ENCODE assay signal across 10 mouse cellular contexts in the genomic region with DNA sequence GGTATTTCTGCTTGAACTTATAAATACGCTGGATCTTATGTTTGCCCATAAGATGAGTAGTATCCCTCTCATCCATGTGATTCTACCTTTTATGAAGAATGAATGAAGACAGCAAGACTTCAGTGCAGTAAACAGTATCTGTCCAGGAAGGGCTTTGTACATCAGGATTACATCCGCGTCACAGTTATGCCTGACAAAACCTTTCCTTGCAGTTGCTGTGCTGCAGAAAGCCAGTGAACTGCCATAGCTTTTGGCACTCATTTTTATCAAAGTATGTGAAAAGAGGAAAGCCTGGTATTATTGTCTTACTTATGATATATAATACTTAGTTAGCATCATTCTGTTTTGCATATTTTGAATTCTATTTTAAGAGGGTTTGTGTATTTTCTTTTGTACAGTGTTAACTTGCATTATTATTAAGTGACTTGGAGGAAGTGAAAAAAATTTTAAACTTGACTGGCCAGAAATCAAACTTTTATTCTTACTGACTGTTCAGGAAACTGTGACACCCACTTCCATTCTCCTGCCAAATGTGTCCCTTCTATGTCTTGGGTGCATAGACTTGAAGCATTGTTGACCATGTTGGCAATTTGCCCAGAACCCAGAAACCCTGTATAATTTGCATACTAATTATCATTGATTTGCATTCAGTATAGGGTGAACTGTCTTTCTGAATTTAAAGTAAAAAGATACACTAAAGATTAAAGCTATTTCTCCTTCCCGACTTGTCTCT. TPM values are rescaled to one million over a fixed set of nuclear protein-coding genes. Genes with fewer than 3 reads are reported as not detected.
DNase-seq lines count a peak whose midpoint lies in the region; ATAC-seq and TF ChIP-seq lines count a peak whose summit lies in the region.
"Had no signal": no experiment of that assay in that cellular context is flagged by ENCODE, and none has a peak within 500 bp of the region (broad histone marks: within the 10 kb centered on the region; RNA-seq: fewer than 3 reads in every experiment).

No protein-coding gene starts in this region.

- no peak overlapping the region for H3K9ac ChIP-seq in embryonic facial prominence, embryonic 13.5 days
- no peak overlapping the region for H3K9ac ChIP-seq in forebrain, postnatal 0 days
- no peak overlapping the region for H3K9ac ChIP-seq in midbrain, postnatal 0 days (replicated peaks; ENCODE audit: low read length, poor library complexity, severe bottlenecking)

- WGBS in embryonic facial prominence, embryonic 13.5 days = 92% methylated on average over 4 of the region's 4 CpGs
- 91% methylated on average over 4 of the region's 4 CpGs for WGBS in embryonic facial prominence, embryonic 10.5 days
- 33% methylated on average over 4 of the region's 4 CpGs for WGBS in forebrain, postnatal 0 days
- WGBS in midbrain, postnatal 0 days = 44% methylated on average over 4 of the region's 4 CpGs

- DNase-seq in embryonic facial prominence, embryonic 10.5 days (ENCODE audit: low spot score) = no peak
- peak; percentile 20 to 25 for DNase-seq in left cerebral cortex, adult 18-20 months (ENCODE audit: low spot score in 2 of 2)
- no peak for DNase-seq in left cerebral cortex, postnatal 36 days (ENCODE audit: low spot score in 2 of 2)
- DNase-seq in forebrain, postnatal 0 days = peak; percentile 75
- peak; percentile 88 for DNase-seq in midbrain, postnatal 0 days (ENCODE audit: low spot score)
- no peak for DNase-seq in ovary, postnatal 36 days (ENCODE audit: low spot score)
- no peak for DNase-seq in yolk sac, embryonic 10.5 days (ENCODE audit: low spot score)
- DNase-seq: cerebellum, adult 9-11 months had no signal

- H3K27me3 ChIP-seq in embryonic facial prominence, embryonic 13.5 days = no peaks in the 10 kb centered on the region
- no peaks in the 10 kb centered on the region for H3K27me3 ChIP-seq in embryonic facial prominence, embryonic 10.5 days (replicated peaks; ENCODE audit: low read depth, poor library complexity, severe bottlenecking)
- H3K27me3 ChIP-seq in forebrain, postnatal 0 days (ENCODE audit: insufficient read depth, low read length) = no peaks in the 10 kb centered on the region
- no peaks in the 10 kb centered on the region for H3K27me3 ChIP-seq in midbrain, postnatal 0 days (ENCODE audit: insufficient read depth, low read length)

- H3K27ac ChIP-seq in embryonic facial prominence, embryonic 13.5 days = peak overlapping the region; percentile 28; the same call in 1 of the 2 replicates
- H3K27ac ChIP-seq in embryonic facial prominence, embryonic 10.5 days (replicated peaks) = no peak overlapping the region
- peak overlapping the region; percentile 45; the same call in 1 of the 2 replicates for H3K27ac ChIP-seq in forebrain, postnatal 0 days (ENCODE audit: low read depth, low read length)
- H3K27ac ChIP-seq in midbrain, postnatal 0 days (ENCODE audit: low read depth, low read length) = 0 out of 2 replicates have a peak overlapping the region, but pooled peaks have one; percentile 18

- no peaks in the 10 kb centered on the region for H3K9me3 ChIP-seq in embryonic facial prominence, embryonic 13.5 days
- no peaks in the 10 kb centered on the region for H3K9me3 ChIP-seq in embryonic facial prominence, embryonic 10.5 days
- H3K9me3 ChIP-seq in forebrain, postnatal 0 days (ENCODE audit: low read length) = no peaks in the 10 kb centered on the region
- no peaks in the 10 kb centered on the region for H3K9me3 ChIP-seq in midbrain, postnatal 0 days (ENCODE audit: low read length)

- TF ChIP-seq CTCF in forebrain, postnatal 0 days (IDR thresholded peaks at IDR 0.05; ENCODE audit: low read depth) = no peak
- TF ChIP-seq CTCF in midbrain, postnatal 0 days (IDR thresholded peaks at IDR 0.05) = no peak

- peaks cover 14% of the 10 kb centered on the region for H3K36me3 ChIP-seq in embryonic facial prominence, embryonic 13.5 days
- peaks cover 47% of the 10 kb centered on the region for H3K36me3 ChIP-seq in embryonic facial prominence, embryonic 10.5 days (replicated peaks)
- peaks cover 6% of the 10 kb centered on the region; the same call in 1 of the 2 replicates for H3K36me3 ChIP-seq in forebrain, postnatal 0 days (ENCODE audit: insufficient read depth)
- peaks cover 6% of the 10 kb centered on the region; the same call in 1 of the 2 replicates for H3K36me3 ChIP-seq in midbrain, postnatal 0 days (ENCODE audit: insufficient read depth, low read length)

- H3K4me2 ChIP-seq in embryonic facial prominence, embryonic 13.5 days = no peak overlapping the region
- H3K4me2 ChIP-seq in forebrain, postnatal 0 days (ENCODE audit: low read depth) = no peak overlapping the region
- H3K4me2 ChIP-seq in midbrain, postnatal 0 days (ENCODE audit: low read depth, low read length, poor library complexity, severe bottlenecking) = no peak overlapping the region

- no peak for ATAC-seq in embryonic facial prominence, embryonic 13.5 days (ENCODE audit: insufficient number of reproducible peaks, insufficient read depth, low FRiP score, low TSS enrichment, low read depth)
- ATAC-seq in forebrain, postnatal 0 days = peak; percentile 76
- ATAC-seq in midbrain, postnatal 0 days (ENCODE audit: low FRiP score) = no peak

- intact Hi-C loops in left cerebral cortex, postnatal 36 days (cut with DNase I) = no loop called here

- H3K4me1 ChIP-seq in embryonic facial prominence, embryonic 13.5 days = peaks cover 15% of the 10 kb centered on the region; the same call in 1 of the 2 replicates
- peaks cover 8% of the 10 kb centered on the region for H3K4me1 ChIP-seq in embryonic facial prominence, embryonic 10.5 days
- peaks cover 8% of the 10 kb centered on the region for H3K4me1 ChIP-seq in forebrain, postnatal 0 days (ENCODE audit: insufficient read depth)
- H3K4me1 ChIP-seq in midbrain, postnatal 0 days (ENCODE audit: insufficient read depth, low read length) = no peaks in the 10 kb centered on the region

- H3K4me3 ChIP-seq in embryonic facial prominence, embryonic 13.5 days = no peak overlapping the region
- H3K4me3 ChIP-seq in embryonic facial prominence, embryonic 10.5 days = no peak overlapping the region
- H3K4me3 ChIP-seq in forebrain, postnatal 0 days (ENCODE audit: low read depth, low read length) = no peak overlapping the region
- H3K4me3 ChIP-seq in midbrain, postnatal 0 days (ENCODE audit: low read depth, low read length) = no peak overlapping the region

RNA-seq across cellular contexts. Expression of a gene that starts 52.5 kb away (rescaled TPM):
- 0.32 and 0.89 TPM in 2 replicates for polyA plus RNA-seq in embryonic facial prominence, embryonic 13.5 days (2015; fragmentation: Nextera tagmentation; extraction: Ambion mirVana)
- 0.50 and 0.79 TPM in 2 replicates for polyA plus RNA-seq in embryonic facial prominence, embryonic 10.5 days (2016; fragmentation: Nextera tagmentation; extraction: Ambion mirVana)
- total RNA-seq in left cerebral cortex, adult 18-20 months (2021) = 1 to 10 TPM in 1 of 2 experiments, under 1 TPM in 1; 0.98 to 1.1 TPM
- total RNA-seq in left cerebral cortex, postnatal 36 days (2021) = under 1 TPM; 0.69 to 0.91 TPM
- total RNA-seq in forebrain, postnatal 0 days (2014; rRNA removed) = 1.1 and 2.1 TPM in 2 replicates
- 1.1 and 1.4 TPM in 2 replicates for polyA plus RNA-seq in forebrain, postnatal 0 days (2015; fragmentation: Nextera tagmentation; extraction: Ambion mirVana)
- total RNA-seq in midbrain, postnatal 0 days (2014; rRNA removed) = 0.71 and 0.94 TPM in 2 replicates
- polyA plus RNA-seq in midbrain, postnatal 0 days (2015; fragmentation: Nextera tagmentation; extraction: Ambion mirVana) = 1.1 and 1.3 TPM in 2 replicates
- total RNA-seq: megakaryocyte, adult 5-6 weeks had no signal

Comparison
In these comparisons a context has a peak if more than half of its experiments do, and no peak if none do; other contexts are left out.
1. DNase-seq: peak in left cerebral cortex, adult 18-20 months (2 of 2), forebrain, postnatal 0 days (single experiment) and midbrain, postnatal 0 days (single experiment); none in embryonic facial prominence, embryonic 10.5 days (single experiment), left cerebral cortex, postnatal 36 days (0 of 2), ovary, postnatal 36 days (single experiment) and yolk sac, embryonic 10.5 days (single experiment).